Mouse (Mus musculus): ENCODE results near the gene Zfand6. TPM values are rescaled to one million over a fixed set of nuclear protein-coding genes. Genes with fewer than 3 reads are reported as not detected.

The Zfand6 gene
- polyA plus RNA-seq, 1 experiment from 2014 or later = 192 TPM

GRCm38 (mm10) chr7:84686380-84686779 lies 3.4 kb downstream of the Zfand6 start:
- 86% methylated on average over 2 of the region's 2 CpGs for WGBS
- H3K9ac ChIP-seq (replicated peaks) = no peak overlapping the region
- no peaks in the 10 kb centered on the region for H3K9me3 ChIP-seq
- H3K4me2 ChIP-seq = no peak overlapping the region
- no peaks in the 10 kb centered on the region for H3K27me3 ChIP-seq
- no peak overlapping the region for H3K27ac ChIP-seq
- no peaks in the 10 kb centered on the region; the same call in 1 of the 2 replicates for H3K4me1 ChIP-seq (replicated peaks)
- no peaks in the 10 kb centered on the region for H3K36me3 ChIP-seq
- ATAC-seq (ENCODE audit: insufficient number of reproducible peaks, insufficient read depth, low FRiP score, low TSS enrichment, low read depth) = no peak
- no peak overlapping the region for H3K4me3 ChIP-seq (replicated peaks)

- Histone ChIP-seq H3K27ac (no peak overlapping the region), H3K4me3 (replicated peaks) (no peak overlapping the region), H3K4me1 (replicated peaks) (0 out of 2 replicates have a peak, but pooled peaks cover 4% of the 10 kb centered on the region), H3K9me3 (no peaks in the 10 kb centered on the region), H3K36me3 (no peaks in the 10 kb centered on the region), H3K9ac (replicated peaks) (no peak overlapping the region), H3K4me2 (no peak overlapping the region), H3K27me3 (no peaks in the 10 kb centered on the region)
- ATAC-seq (ENCODE audit: insufficient number of reproducible peaks, insufficient read depth, low FRiP score, low TSS enrichment, low read depth) = no peak
- 94% methylated on average over 1 of the region's 1 CpGs for WGBS
Observed at GRCm38 (mm10) chr7:84684675-84685074, 5.1 kb downstream of the Zfand6 start.

- H3K27me3 ChIP-seq = no peaks in the 10 kb centered on the region
- H3K4me3 ChIP-seq (replicated peaks) = no peak overlapping the region
- no peak overlapping the region for H3K27ac ChIP-seq
- no peak for ATAC-seq (ENCODE audit: insufficient number of reproducible peaks, insufficient read depth, low FRiP score, low TSS enrichment, low read depth)
- no peaks in the 10 kb centered on the region for H3K9me3 ChIP-seq
- H3K9ac ChIP-seq (replicated peaks) = no peak overlapping the region
- WGBS = 83% methylated on average over 1 of the region's 1 CpGs
- peaks cover 10% of the 10 kb centered on the region; the same call in 1 of the 2 replicates for H3K4me1 ChIP-seq (replicated peaks)
- H3K4me2 ChIP-seq = no peak overlapping the region
- no peaks in the 10 kb centered on the region for H3K36me3 ChIP-seq
Observed at GRCm38 (mm10) chr7:84681558-84681957, 8.2 kb downstream of the Zfand6 start.

- no peak for ATAC-seq (ENCODE audit: insufficient number of reproducible peaks, insufficient read depth, low FRiP score, low TSS enrichment, low read depth)
- Histone ChIP-seq H3K36me3 (no peaks in the 10 kb centered on the region), H3K4me1 (replicated peaks) (peaks cover 10% of the 10 kb centered on the region; the same call in 1 of the 2 replicates), H3K27me3 (no peaks in the 10 kb centered on the region), H3K9me3 (no peaks in the 10 kb centered on the region), H3K4me2 (no peak overlapping the region), H3K27ac (no peak overlapping the region), H3K9ac (replicated peaks) (no peak overlapping the region), H3K4me3 (replicated peaks) (no peak overlapping the region)
Observed at GRCm38 (mm10) chr7:84680931-84681330, 8.8 kb downstream of the Zfand6 start.

- no peaks in the 10 kb centered on the region for H3K36me3 ChIP-seq
- H3K4me3 ChIP-seq (replicated peaks) = peak overlapping the region; percentile 46
- H3K9ac ChIP-seq (replicated peaks) = 0 out of 2 replicates have a peak overlapping the region, but pooled peaks have one; percentile 9
- no peak for ATAC-seq (ENCODE audit: insufficient number of reproducible peaks, insufficient read depth, low FRiP score, low TSS enrichment, low read depth)
- 29% methylated on average over 2 of the region's 2 CpGs for WGBS
- peak overlapping the region; percentile 79 for H3K27ac ChIP-seq
- H3K27me3 ChIP-seq = no peaks in the 10 kb centered on the region
- H3K4me1 ChIP-seq (replicated peaks) = peaks cover 10% of the 10 kb centered on the region; the same call in 1 of the 2 replicates
- no peaks in the 10 kb centered on the region for H3K9me3 ChIP-seq
- peak overlapping the region; percentile 55 for H3K4me2 ChIP-seq
Observed at GRCm38 (mm10) chr7:84680092-84680491, 9.7 kb downstream of the Zfand6 start.

- peak overlapping the region; percentile 46 for H3K4me3 ChIP-seq (replicated peaks)
- H3K9me3 ChIP-seq = no peaks in the 10 kb centered on the region
- H3K27ac ChIP-seq = no peak overlapping the region
- 3% methylated on average over 4 of the region's 4 CpGs for WGBS
- peak; percentile 96 for ATAC-seq (ENCODE audit: insufficient number of reproducible peaks, insufficient read depth, low FRiP score, low TSS enrichment, low read depth)
- no peaks in the 10 kb centered on the region for H3K36me3 ChIP-seq
- 0 out of 2 replicates have a peak overlapping the region, but pooled peaks have one; percentile 37 for H3K9ac ChIP-seq (replicated peaks)
- peak overlapping the region; percentile 55 for H3K4me2 ChIP-seq
- H3K4me1 ChIP-seq (replicated peaks) = peaks cover 10% of the 10 kb centered on the region; the same call in 1 of the 2 replicates
- no peaks in the 10 kb centered on the region for H3K27me3 ChIP-seq
Observed at GRCm38 (mm10) chr7:84679264-84679663, 10.5 kb downstream of the Zfand6 start.

GRCm38 (mm10) chr7:84673103-84673502 lies 16.7 kb downstream of the Zfand6 start:
- ATAC-seq (ENCODE audit: insufficient number of reproducible peaks, insufficient read depth, low FRiP score, low TSS enrichment, low read depth) = no peak
- no peaks in the 10 kb centered on the region for H3K27me3 ChIP-seq

GRCm38 (mm10) chr7:84669554-84670152 lies 20.1 kb downstream of the Zfand6 start:
- Histone ChIP-seq H3K4me1 (replicated peaks) (peaks cover 7% of the 10 kb centered on the region; the same call in 1 of the 2 replicates), H3K27me3 (no peaks in the 10 kb centered on the region), H3K4me3 (replicated peaks) (no peak overlapping the region), H3K9ac (replicated peaks) (no peak overlapping the region), H3K27ac (no peak overlapping the region), H3K36me3 (no peaks in the 10 kb centered on the region), H3K9me3 (no peaks in the 10 kb centered on the region), H3K4me2 (no peak overlapping the region)
- no peak for ATAC-seq (ENCODE audit: insufficient number of reproducible peaks, insufficient read depth, low FRiP score, low TSS enrichment, low read depth)
- WGBS = 70% methylated on average over 1 of the region's 1 CpGs

More at GRCm38 (mm10) chr7:84673103-84673502, 16.7 kb downstream of the Zfand6 start:
- no peak overlapping the region for H3K4me2 ChIP-seq
- H3K9me3 ChIP-seq = no peaks in the 10 kb centered on the region
- WGBS = 77% methylated on average over 1 of the region's 1 CpGs
- no peaks in the 10 kb centered on the region for H3K36me3 ChIP-seq
- no peak overlapping the region for H3K4me3 ChIP-seq (replicated peaks)
- peaks cover 9% of the 10 kb centered on the region for H3K4me1 ChIP-seq (replicated peaks)
- H3K27ac ChIP-seq = no peak overlapping the region
- H3K9ac ChIP-seq (replicated peaks) = no peak overlapping the region

GRCm38 (mm10) chr7:84667946-84668345 lies 21.8 kb downstream of the Zfand6 start:
- H3K36me3 ChIP-seq = peaks cover 3% of the 10 kb centered on the region; the same call in 1 of the 2 replicates
- WGBS = 83% methylated on average over 5 of the region's 5 CpGs
- no peak overlapping the region for H3K9ac ChIP-seq (replicated peaks)
- no peak overlapping the region for H3K4me2 ChIP-seq
- peaks cover 3% of the 10 kb centered on the region; the same call in 1 of the 2 replicates for H3K4me1 ChIP-seq (replicated peaks)
- H3K27me3 ChIP-seq = no peaks in the 10 kb centered on the region
- H3K27ac ChIP-seq = no peak overlapping the region
- no peak for ATAC-seq (ENCODE audit: insufficient number of reproducible peaks, insufficient read depth, low FRiP score, low TSS enrichment, low read depth)
- no peak overlapping the region for H3K4me3 ChIP-seq (replicated peaks)
- H3K9me3 ChIP-seq = no peaks in the 10 kb centered on the region

GRCm38 (mm10) chr7:84652740-84653139 lies 37.0 kb downstream of the Zfand6 start:
- Histone ChIP-seq H3K9me3 (no peaks in the 10 kb centered on the region), H3K4me2 (no peak overlapping the region), H3K9ac (replicated peaks) (no peak overlapping the region), H3K36me3 (peaks cover 3% of the 10 kb centered on the region; the same call in 1 of the 2 replicates), H3K4me1 (replicated peaks) (no peaks in the 10 kb centered on the region), H3K4me3 (replicated peaks) (no peak overlapping the region), H3K27me3 (no peaks in the 10 kb centered on the region), H3K27ac (no peak overlapping the region)
- no peak for ATAC-seq (ENCODE audit: insufficient number of reproducible peaks, insufficient read depth, low FRiP score, low TSS enrichment, low read depth)
- WGBS = 81% methylated on average over 2 of the region's 2 CpGs

GRCm38 (mm10) chr7:84651987-84652321 lies 37.8 kb downstream of the Zfand6 start:
- Histone ChIP-seq H3K9ac (replicated peaks) (no peak overlapping the region), H3K4me1 (replicated peaks) (no peaks in the 10 kb centered on the region), H3K4me2 (no peak overlapping the region), H3K4me3 (replicated peaks) (no peak overlapping the region), H3K9me3 (no peaks in the 10 kb centered on the region), H3K27ac (no peak overlapping the region), H3K27me3 (no peaks in the 10 kb centered on the region), H3K36me3 (peaks cover 3% of the 10 kb centered on the region; the same call in 1 of the 2 replicates)
- 71% methylated on average over 2 of the region's 2 CpGs for WGBS
- no peak for ATAC-seq (ENCODE audit: insufficient number of reproducible peaks, insufficient read depth, low FRiP score, low TSS enrichment, low read depth)
